Mouse (Mus musculus) hindbrain, embryonic 14.5 days (tissue): ENCODE measurements around the gene Ptdss2. TPM values are rescaled to one million over a fixed set of nuclear protein-coding genes. Genes with fewer than 3 reads are reported as not detected.

Experiments
- ATAC-seq: fragments of 200-750 bp; cut with Nextera tagmentation; 2 replicates; pipeline ENCODE4 v1.8.0; 2017; ENCODE audit warnings: moderate number of reproducible peaks, mild to moderate bottlenecking, moderate TSS enrichment, moderate library complexity; ENCODE audit not compliant: low FRiP score
- DNase-seq: peaks from one replicate; pipeline ENCODE4 v3.0.0-alpha.2; 2015; ENCODE audit warnings: low spot score
- H3K27ac ChIP-seq: fragments of 300-500 bp; sonication (generic); 2 replicates; pipeline ENCODE4 v1.5.1; 2014; ENCODE audit warnings: mild to moderate bottlenecking, moderate library complexity
- H3K27me3 ChIP-seq: fragments of 300-500 bp; sonication (generic); 2 replicates; pipeline ENCODE4 v1.6.1; 2014; ENCODE audit warnings: mild to moderate bottlenecking, low read length, mixed read lengths; ENCODE audit not compliant: control insufficient read depth, insufficient read depth
- H3K36me3 ChIP-seq: fragments of 300-500 bp; sonication (generic); replicated peaks from 2 replicates; pipeline ENCODE4 v1.6.1; 2014; ENCODE audit not compliant: control insufficient read depth, insufficient read depth
- H3K4me1 ChIP-seq: fragments of 300-500 bp; sonication (generic); replicated peaks from 2 replicates; pipeline ENCODE4 v1.6.1; 2014; ENCODE audit warnings: antibody characterized with exemption, low read length, mixed read lengths; ENCODE audit not compliant: control insufficient read depth, insufficient read depth
- H3K4me2 ChIP-seq: fragments of 300-500 bp; sonication (generic); replicated peaks from 2 replicates; pipeline ENCODE4 v1.6.1; 2014; ENCODE audit warnings: mild to moderate bottlenecking, moderate library complexity
- H3K4me3 ChIP-seq: fragments of 300-500 bp; sonication (generic); replicated peaks from 2 replicates; pipeline ENCODE4 v1.5.1; 2014; ENCODE audit warnings: mild to moderate bottlenecking, low read length
- H3K9ac ChIP-seq: fragments of 300-500 bp; sonication (generic); 2 replicates; pipeline ENCODE4 v1.6.1; 2014
- H3K9me3 ChIP-seq: fragments of 300-500 bp; sonication (generic); 2 replicates; pipeline ENCODE4 v1.6.1; 2016; ENCODE audit warnings: low read length; ENCODE audit not compliant: control insufficient read depth
- WGBS: fragments of 180-500 bp; shearing (Covaris S2); extraction: QIAGEN DNeasy Blood & Tissue Kit; methylation state at CpG from one replicate; pipeline ENCODE4 v1.1.7; 2014; 5-methylcytosine and 5-hydroxymethylcytosine counted together
- polyA plus RNA-seq: library from polyadenylated mRNA; unstranded; fragments of >200 nt; fragmentation: Nextera tagmentation; extraction: Ambion mirVana; gene quantifications from 2 replicates; pipeline ENCODE4 v1.2.1, GENCODE M21; 2014

Gene Ptdss2
- polyA plus RNA-seq, 1 experiment from 2014 or later = 86.1 TPM

DNA sequence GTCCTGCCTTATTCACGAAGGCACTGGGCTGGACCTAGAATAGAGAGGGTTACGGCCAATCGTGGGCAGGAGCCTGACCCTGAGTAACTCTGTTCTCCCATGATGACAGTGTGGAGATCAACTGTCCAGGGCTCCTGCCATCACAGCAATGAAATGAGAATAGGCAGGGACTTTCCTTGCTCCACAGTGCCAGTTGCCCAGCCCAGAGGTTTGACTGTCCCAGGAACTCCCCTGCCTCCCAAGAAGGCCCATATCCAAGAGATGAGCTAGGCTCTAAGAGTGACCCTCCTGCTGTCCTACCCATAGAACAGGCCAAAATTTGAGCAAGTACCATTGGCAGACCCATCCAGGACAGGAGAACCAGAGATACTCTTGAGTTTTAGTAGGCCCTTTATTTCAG lies 66.6 kb downstream of the Ptdss2 start:
- Histone ChIP-seq H3K36me3 (peaks cover 36% of the 10 kb centered on the region), H3K4me2 (no peak overlapping the region), H3K9me3 (no peaks in the 10 kb centered on the region), H3K4me1 (peaks cover 11% of the 10 kb centered on the region), H3K4me3 (no peak overlapping the region), H3K9ac (no peak overlapping the region), H3K27ac (no peak overlapping the region), H3K27me3 (no peaks in the 10 kb centered on the region)
- ATAC-seq (no peak), DNase-seq (no peak)
- 91% methylated on average over 3 of the region's 3 CpGs for WGBS

DNA sequence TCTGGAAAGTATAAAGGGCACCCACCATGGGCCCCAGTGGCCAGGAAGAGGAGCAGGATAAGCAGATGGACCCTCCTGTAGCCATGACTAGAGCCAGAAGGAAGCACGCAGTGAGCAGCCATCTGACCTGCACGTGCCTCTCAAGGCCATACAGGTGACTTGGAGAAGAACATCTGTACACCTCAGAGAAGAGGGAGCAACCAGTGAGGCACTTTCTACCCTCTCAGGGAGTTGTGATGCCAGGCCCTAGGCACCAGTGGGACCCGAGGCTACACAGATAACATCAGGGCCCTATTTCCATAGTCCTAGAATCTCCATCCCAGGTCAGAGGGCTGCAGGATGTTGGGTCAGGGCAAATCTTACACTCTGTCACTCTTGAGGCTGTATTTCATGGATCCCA lies 68.0 kb downstream of the Ptdss2 start:
- 97% methylated on average over 3 of the region's 3 CpGs for WGBS

DNA sequence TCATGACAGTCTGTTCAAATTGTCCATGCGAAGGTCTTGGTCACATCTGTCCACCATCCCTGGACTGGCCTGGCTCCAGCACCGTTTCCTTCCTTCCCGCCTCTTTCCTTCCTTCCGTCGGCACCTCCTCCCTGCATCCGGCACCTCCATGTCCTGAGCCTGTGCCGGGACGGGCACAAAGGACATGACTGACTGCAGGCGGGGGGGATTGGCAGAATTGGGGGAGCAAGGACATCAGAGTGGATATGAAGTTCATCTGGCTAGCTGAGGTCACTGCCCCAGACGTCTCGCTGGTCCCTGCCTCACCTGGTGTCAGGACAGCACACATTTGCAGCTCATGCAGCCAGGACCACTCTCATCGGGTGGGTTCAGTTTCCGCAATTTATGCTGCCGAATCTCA lies 68.9 kb downstream of the Ptdss2 start:
- no peaks in the 10 kb centered on the region for H3K9me3 ChIP-seq
- 88% methylated on average over 13 of the region's 14 CpGs for WGBS
- H3K4me2 ChIP-seq = no peak overlapping the region
- H3K9ac ChIP-seq = no peak overlapping the region
- H3K27me3 ChIP-seq = no peaks in the 10 kb centered on the region
- H3K4me3 ChIP-seq = no peak overlapping the region
- peaks cover 21% of the 10 kb centered on the region for H3K4me1 ChIP-seq
- peaks cover 36% of the 10 kb centered on the region for H3K36me3 ChIP-seq
- DNase-seq = no peak
- no peak overlapping the region for H3K27ac ChIP-seq
- ATAC-seq = no peak

More for the DNA sequence above, 68.0 kb downstream of the Ptdss2 start:
- DNase-seq (no peak), ATAC-seq (no peak)
- H3K9ac ChIP-seq = no peak overlapping the region
- no peak overlapping the region for H3K27ac ChIP-seq
- peaks cover 36% of the 10 kb centered on the region for H3K36me3 ChIP-seq
- H3K4me1 ChIP-seq = peaks cover 17% of the 10 kb centered on the region
- H3K4me3 ChIP-seq = no peak overlapping the region
- no peaks in the 10 kb centered on the region for H3K27me3 ChIP-seq
- H3K9me3 ChIP-seq = no peaks in the 10 kb centered on the region
- no peak overlapping the region for H3K4me2 ChIP-seq

DNA sequence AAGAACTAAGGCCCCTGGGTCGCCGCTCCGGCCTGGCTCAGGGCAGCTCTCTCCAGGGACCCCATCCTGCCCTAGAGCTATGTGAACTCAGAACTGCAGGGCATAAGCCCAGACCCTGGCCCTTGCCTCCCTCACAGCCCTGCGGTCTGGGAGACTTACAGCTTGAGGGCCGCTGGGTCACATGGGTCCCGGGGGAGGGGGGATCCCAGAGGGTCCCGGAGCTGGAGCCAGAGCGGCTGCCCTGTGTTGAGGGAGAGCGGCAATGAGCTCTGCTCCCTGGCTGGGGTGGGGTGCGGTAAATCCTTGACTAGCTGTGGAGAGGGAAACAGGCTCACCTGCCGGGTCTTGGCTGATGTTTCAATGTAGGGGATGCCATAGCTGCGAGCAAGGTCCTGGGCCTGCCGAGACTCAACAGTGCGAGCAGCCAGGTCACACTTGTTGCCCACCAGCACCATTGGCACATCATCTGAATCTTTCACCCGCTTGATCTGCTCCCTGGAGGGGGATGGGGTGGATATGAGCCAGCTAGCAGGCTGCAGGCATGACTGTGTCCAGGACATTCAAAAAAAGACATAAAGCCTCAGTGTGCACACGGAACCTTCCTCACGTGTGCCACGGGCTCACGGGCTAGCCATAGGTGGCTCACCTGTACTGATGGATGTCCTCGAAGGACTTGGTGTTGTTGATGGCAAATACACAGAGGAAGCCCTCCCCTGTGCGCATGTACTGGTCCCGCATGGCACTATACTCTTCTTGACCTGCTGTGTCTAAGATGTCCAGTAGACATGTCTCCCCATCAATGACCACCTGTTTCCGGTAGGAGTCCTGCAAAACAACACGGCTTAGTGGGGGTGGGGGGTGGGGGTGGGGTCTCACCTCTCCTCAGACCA lies 69.9 kb downstream of the Ptdss2 start:
- Histone ChIP-seq H3K27me3 (no peaks in the 10 kb centered on the region), H3K36me3 (peaks cover 36% of the 10 kb centered on the region), H3K9ac (no peak overlapping the region), H3K9me3 (no peaks in the 10 kb centered on the region), H3K4me2 (peak overlapping the region; percentile 96), H3K4me3 (peak overlapping the region; percentile 97), H3K4me1 (peaks cover 21% of the 10 kb centered on the region), H3K27ac (no peak overlapping the region)
- no peak for DNase-seq
- no peak for ATAC-seq
- 93% methylated on average over 24 of the region's 24 CpGs for WGBS

DNA sequence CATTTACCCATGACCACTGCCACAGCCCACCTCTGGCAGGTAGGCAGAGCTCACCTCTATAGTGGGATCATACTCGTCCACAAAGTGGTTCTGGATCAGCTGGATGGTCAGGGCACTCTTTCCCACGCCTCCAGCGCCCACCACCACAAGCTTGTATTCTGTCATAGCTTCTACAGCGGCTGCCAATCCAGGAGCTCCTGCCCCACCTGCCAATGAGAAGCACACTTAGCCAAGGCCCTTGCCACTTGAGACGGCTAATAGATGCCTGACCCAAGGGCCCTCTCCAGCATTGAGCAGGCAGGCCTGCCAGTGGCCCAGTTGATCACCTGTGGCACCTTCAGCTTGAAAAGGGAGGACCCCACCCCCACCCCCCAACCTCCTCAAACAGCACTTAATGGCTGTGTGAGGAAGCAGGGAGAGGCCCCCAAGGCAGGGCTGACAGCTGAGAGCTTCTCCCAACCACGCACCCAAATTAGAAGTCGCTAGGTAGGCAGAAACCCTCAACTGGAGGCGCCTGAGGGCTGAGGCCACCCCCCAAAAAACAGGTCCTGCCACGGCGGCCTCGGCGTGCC lies 70.7 kb downstream of the Ptdss2 start:
- Histone ChIP-seq H3K9me3 (no peaks in the 10 kb centered on the region), H3K4me3 (peak overlapping the region; percentile 97), H3K27me3 (no peaks in the 10 kb centered on the region), H3K27ac (peak overlapping the region; percentile 82; the same call in 1 of the 2 replicates), H3K4me2 (peak overlapping the region; percentile 96), H3K9ac (peak overlapping the region; percentile 97), H3K4me1 (peaks cover 21% of the 10 kb centered on the region), H3K36me3 (peaks cover 36% of the 10 kb centered on the region)
- no peak for ATAC-seq
- WGBS = 34% methylated on average over 12 of the region's 12 CpGs
- DNase-seq = no peak

DNA sequence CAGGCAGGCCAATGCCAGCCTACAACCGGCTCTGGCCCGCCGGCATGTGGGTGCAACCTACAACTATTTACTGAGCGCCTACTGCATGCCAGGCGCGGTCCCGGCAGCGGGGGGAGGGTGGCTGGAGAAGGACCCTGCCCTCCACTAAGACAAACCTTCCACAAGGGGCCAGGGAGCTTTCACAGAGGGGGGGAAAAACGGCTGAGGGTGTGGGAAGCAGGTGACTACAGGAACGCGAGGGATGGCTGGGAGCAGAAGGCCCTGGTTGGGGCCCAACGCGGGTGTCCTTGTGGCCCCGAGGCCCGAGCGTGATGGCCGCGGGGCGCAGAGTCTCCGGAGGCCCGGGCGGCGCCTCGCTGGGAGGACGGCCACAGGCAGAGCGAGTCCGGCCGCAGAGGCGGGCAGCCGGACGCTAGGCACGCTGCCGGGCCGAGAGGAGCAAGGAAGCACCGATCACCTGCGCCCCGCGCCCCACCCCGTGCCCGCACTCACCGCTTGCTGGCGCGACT lies 71.2 kb downstream of the Ptdss2 start:
- peak; percentile 24 for DNase-seq
- peak overlapping the region; percentile 82 for H3K27ac ChIP-seq
- peak overlapping the region; percentile 97 for H3K4me3 ChIP-seq
- H3K9me3 ChIP-seq = no peaks in the 10 kb centered on the region
- H3K9ac ChIP-seq = peak overlapping the region; percentile 97
- WGBS = 0% methylated on average over 33 of the region's 43 CpGs
- H3K4me1 ChIP-seq = peaks cover 21% of the 10 kb centered on the region
- no peaks in the 10 kb centered on the region for H3K27me3 ChIP-seq
- no peak for ATAC-seq
- peaks cover 36% of the 10 kb centered on the region for H3K36me3 ChIP-seq
- peak overlapping the region; percentile 96 for H3K4me2 ChIP-seq

DNA sequence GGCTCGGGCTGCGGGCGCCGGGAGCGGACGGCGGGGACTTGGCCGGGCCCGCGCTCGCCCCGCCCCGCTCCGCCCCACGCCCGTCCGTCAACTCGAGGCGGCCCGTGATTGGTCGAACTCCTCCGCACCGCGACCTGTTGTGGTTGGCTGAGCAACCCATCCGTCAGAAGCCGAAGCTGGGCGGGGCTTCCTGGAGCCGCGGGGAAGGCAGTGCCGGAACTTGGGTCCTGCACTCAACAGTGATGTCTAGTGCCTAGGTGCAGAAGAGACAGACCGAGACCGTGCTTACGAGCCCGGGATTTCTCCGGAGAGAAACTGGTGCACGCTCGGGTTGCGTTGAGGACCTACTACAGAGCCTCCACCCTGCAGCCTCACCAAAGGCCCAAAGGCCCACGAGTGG lies 71.8 kb downstream of the Ptdss2 start, which contains the start of the genes Hras and Lrrc56:
Gene Hras (minus strand): TSS at position 58 of the 400 bp plus-strand sequence.
Gene Lrrc56 (plus strand): TSS at position 210 of the 400 bp plus-strand sequence.
- WGBS = under 1% methylated on average over 30 of the region's 39 CpGs
- peak; percentile 98 for DNase-seq

DNA sequence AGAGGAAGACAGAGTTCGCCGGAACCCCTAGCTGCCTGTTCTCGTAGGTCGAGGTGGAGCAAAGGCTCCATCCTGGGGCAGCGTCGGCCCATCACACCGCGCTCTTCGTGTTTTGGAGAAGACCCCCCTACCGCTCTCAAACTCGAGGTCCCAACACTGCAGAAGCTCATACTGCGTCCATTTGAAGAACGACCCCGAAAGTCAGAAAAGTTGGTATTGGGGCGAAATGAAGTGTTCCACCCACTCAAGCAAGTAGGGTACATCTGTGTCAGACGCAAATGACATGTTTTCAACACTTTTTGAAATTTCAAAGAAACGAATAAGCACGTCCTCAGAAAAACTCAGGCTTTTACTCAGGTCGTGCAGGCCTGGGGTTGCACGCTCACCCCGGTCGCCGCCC lies 72.2 kb downstream of the Ptdss2 start:
- H3K27ac ChIP-seq = peak overlapping the region; percentile 80
- DNase-seq = peak; percentile 25
- peak overlapping the region; percentile 97 for H3K4me3 ChIP-seq
- H3K9me3 ChIP-seq = no peaks in the 10 kb centered on the region
- no peak for ATAC-seq
- H3K9ac ChIP-seq = peak overlapping the region; percentile 48
- H3K4me1 ChIP-seq = peaks cover 21% of the 10 kb centered on the region
- WGBS = 0% methylated on average over 23 of the region's 23 CpGs
- peak overlapping the region; percentile 97 for H3K4me2 ChIP-seq
- peaks cover 30% of the 10 kb centered on the region for H3K36me3 ChIP-seq
- no peaks in the 10 kb centered on the region for H3K27me3 ChIP-seq

More for the DNA sequence above, 71.8 kb downstream of the Ptdss2 start, which contains the start of the genes Hras and Lrrc56:
- peaks cover 34% of the 10 kb centered on the region for H3K36me3 ChIP-seq
- H3K27me3 ChIP-seq = no peaks in the 10 kb centered on the region
- H3K27ac ChIP-seq = peak within 1 kb of the TSS; percentile 82
- peak; percentile 95 for ATAC-seq
- peak within 1 kb of the TSS; percentile 97 for H3K4me3 ChIP-seq
- peak within 1 kb of the TSS; percentile 97 for H3K9ac ChIP-seq
- H3K9me3 ChIP-seq = no peaks in the 10 kb centered on the region
- H3K4me1 ChIP-seq = peaks cover 21% of the 10 kb centered on the region
- peak within 1 kb of the TSS; percentile 97 for H3K4me2 ChIP-seq

DNA sequence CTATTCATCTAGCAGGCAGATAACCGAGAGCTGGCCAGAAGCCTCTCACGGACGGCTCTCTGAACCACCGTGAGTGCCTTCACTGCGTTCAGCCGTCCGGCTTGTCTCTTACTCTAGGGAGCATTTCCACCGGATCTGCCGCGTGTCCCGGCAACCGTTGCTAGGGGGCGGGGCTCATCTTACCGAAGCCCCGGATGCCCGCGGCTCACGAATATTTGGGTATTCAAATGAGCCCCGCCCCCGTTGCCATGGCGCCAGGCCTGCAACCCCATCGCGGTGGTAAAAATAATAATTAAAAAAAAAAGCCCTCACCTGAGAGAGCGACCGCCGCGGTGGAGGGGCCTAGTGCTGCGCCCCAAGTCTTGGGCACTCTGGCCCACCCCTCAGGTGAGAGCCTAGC lies 72.6 kb downstream of the Ptdss2 start:
- Histone ChIP-seq H3K4me1 (peaks cover 21% of the 10 kb centered on the region), H3K36me3 (peaks cover 28% of the 10 kb centered on the region), H3K27ac (peak overlapping the region; percentile 80; the same call in 1 of the 2 replicates), H3K4me3 (peak overlapping the region; percentile 97), H3K27me3 (no peaks in the 10 kb centered on the region), H3K9me3 (no peaks in the 10 kb centered on the region), H3K9ac (peak overlapping the region; percentile 48), H3K4me2 (peak overlapping the region; percentile 97)
- DNase-seq (peak; percentile 89), ATAC-seq (peak; percentile 39)
- under 1% methylated on average over 28 of the region's 28 CpGs for WGBS
